Mouse (Mus musculus) liver, adult (tissue): ENCODE data around the gene 6430531B16Rik.

Experiments used
- GATA4 ChIP-seq: IDR thresholded peaks from 2 replicates; pipeline ENCODE4 v1.6.1; 2014; ENCODE audit warnings: mild to moderate bottlenecking, low read length; ENCODE audit not compliant: insufficient replicate concordance

6430531B16Rik gene

GRCm38 (mm10) chr7:139955505-139955904 lies 23.1 kb downstream of the 6430531B16Rik start:
- TF ChIP-seq GATA4, result no peak

DNA sequence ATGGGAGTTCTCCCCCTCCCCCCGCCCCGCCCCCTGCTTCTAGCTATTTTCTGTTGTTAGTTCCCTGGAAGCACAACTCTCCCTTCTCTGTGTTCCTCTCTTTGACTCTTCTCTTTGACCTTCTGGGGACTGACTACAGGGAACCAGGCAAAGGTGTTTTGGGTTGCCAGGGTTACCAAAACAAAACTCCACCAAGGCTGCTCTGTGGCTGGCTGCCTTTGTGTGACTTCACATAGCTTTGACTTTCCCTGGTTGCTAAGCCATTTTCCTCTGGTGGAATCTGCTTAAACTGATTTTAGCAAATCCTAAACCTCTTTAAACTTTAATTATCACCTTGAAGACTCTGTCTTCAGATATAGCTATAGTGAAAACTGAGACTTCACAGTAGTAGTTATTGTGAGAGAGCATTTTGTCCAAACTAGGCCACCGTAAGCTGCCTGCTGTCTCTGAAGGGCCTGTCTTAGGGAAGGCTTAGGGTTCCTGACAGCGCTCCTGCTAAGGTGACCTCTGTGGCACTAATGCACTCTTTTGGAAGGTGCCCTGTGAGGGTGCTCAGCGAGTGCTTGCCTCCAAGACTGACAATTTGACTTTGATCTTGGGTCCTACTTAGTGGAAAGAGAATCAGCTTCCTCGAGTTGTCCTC lies 26.4 kb downstream of the 6430531B16Rik start:
- TF ChIP-seq GATA4, result no peak

GRCm38 (mm10) chr7:139951079-139951478 lies 27.5 kb downstream of the 6430531B16Rik start:
- no peak for TF ChIP-seq GATA4

GRCm38 (mm10) chr7:139950283-139950971 lies 28.1 kb downstream of the 6430531B16Rik start:
- TF ChIP-seq GATA4, result no peak

DNA sequence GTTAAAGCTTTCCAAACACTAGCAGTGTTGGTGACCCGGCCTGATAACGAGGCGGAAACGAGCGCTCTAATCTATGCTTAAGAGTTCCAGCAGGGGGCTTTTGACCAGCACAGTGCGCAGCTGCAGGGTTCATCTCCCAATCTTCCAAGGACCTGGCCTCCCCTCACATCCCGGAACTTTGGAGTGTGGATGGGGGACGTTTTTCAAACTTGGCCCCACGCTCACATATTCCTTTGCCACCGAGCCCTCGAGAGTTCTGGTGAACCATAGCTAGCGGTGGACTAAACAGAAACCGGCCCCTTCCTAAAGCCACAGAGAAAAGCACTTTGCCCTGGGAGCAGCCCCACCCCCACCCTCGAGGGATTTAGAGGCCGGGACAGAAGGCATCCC lies 28.7 kb downstream of the 6430531B16Rik start:
- TF ChIP-seq GATA4, result peak; percentile 81; the same call in 1 of the 2 replicates

GRCm38 (mm10) chr7:139946032-139946431 lies 32.5 kb downstream of the 6430531B16Rik start:
- TF ChIP-seq GATA4, result no peak

DNA sequence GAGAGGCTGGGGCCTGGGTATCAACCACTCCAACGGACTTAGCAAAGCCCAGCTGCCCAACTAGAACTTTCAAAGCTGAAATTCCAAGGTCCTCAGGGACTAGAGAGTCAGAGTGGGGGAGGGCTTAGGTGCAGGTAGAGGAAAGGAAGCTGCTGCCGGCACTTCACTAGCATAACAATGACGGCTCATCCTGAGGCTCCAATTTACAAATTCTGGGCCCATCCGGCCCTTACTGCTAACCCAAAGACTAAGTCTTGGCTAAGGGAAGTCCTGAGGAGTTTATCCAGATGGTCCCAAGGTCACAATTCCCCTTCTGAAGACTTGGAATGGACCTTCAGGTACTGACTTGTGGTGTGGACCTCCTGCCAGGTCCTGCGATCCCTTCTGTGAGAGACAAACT lies 33.0 kb downstream of the 6430531B16Rik start:
- TF ChIP-seq GATA4, result no peak

DNA sequence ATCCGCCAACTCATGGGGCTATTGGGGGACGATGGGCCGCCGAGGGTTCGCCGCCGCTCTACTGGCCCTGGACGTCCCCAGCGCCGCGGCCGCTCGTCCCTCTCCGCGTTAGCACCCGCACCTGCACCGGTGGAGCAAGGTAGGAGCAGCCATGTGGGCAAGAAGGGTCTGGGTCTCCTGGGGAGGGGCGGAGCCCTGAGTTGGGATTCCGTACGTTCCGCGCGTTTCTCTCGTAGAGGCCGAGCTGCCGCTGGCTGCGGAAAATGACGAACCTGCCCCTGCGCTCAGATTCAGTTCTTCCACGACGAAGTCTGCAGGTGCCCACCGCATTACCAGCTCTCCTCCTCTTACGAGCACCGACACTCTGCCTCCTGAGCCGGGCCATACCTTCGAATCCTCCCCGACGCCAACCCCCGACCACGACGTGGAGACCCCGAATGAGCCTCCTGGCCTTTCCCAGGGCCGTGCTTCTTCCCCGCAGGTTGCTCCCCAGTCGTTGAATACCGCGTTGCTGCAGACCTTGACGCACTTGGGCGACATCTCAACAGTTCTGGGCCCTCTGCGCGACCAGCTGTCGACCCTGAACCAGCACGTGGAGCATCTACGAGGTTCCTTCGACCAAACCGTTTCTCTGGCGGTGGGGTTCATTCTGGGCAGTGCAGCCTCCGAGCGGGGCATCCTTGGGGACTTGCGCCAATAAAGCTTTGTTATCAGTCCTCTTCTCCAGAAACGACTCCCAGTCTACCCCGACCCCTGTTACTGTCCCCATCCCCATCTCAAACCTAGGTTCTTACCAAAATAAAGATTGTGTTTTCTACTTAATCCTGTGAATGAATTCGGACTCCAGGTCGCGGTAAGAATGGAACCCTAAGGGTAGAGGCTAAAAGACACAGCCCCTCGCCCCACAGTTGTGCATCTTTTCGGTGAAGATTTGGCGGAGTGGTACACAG lies 34.0 kb downstream of the 6430531B16Rik start:
- TF ChIP-seq GATA4, result no peak

DNA sequence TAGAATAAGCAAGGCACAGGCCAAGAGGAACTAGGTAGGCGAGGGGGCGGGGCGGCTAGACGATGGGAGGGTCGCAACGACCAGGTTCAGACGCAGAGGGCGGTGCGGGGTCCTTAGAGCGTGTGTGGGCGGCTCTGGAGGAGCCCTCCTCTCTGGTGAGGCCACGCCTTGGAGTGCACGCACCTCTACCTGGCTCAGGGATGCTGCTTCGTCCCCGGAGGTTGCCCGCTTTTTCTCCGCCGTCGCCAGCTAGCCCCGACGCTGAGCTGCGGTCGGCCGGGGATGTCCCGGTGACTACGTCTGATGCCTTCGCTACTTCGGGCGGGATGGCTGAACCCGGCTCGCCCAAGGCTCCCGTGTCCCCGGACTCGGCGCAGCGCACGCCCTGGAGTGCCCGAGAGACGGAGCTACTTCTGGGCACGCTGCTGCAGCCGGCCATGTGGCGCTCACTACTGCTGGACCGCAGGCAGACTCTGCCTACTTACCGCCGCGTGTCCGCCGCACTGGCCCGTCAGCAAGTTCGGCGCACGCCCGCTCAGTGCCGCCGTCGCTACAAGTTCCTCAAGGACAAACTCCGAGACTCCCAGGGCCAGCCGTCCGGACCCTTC lies 34.8 kb downstream of the 6430531B16Rik start, which contains the start of gene Utf1:
Utf1 (plus strand) TSS at position 116 of the 608 bp plus-strand sequence.
- TF ChIP-seq GATA4, result no peak

GRCm38 (mm10) chr7:139940476-139941209 lies 37.9 kb downstream of the 6430531B16Rik start:
- TF ChIP-seq GATA4, result no peak

DNA sequence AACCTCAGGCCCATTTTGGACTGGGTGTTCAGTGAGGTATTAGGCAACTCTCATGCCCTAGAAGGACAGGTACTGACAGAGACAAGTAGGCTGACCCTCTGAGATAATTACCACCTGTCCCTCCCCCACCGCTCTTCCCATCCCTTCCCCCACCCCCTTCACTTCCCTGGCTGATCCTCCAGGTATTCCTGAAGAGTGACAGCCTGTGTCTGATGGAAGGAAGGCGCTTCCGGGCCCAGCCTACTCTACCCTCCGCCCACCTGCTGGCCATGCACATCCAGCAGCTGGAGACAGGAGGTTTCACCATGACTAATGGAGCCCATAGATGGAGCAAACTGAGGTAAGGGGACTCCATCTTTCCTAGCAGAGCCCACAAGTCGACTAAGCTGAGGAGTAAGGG lies 40.7 kb downstream of the 6430531B16Rik start:
- no peak for TF ChIP-seq GATA4

DNA sequence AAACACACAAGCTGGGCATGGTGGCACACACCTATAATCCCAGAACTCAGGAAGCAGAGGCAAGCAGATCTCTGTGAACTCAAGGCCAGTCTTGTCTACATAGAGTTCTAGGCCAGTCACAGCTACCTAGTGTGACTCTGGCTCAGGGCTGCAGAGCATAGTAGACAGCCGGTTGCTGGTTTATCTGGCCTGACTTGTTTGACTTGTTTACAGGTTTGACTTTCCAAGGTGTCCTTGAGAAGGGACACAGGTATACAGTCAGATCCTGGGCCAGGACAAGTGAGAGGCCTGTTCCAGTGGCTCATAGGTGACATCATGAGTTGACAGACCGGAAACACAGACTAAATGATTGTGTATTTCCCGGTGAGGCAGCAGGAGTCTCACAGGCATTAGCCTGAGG lies 41.4 kb downstream of the 6430531B16Rik start:
- no peak for TF ChIP-seq GATA4

GRCm38 (mm10) chr7:139936705-139937104 lies 41.9 kb downstream of the 6430531B16Rik start:
- no peak for TF ChIP-seq GATA4

GRCm38 (mm10) chr7:139930732-139931131 lies 47.8 kb downstream of the 6430531B16Rik start:
- no peak for TF ChIP-seq GATA4
